In genomic region chr6:5099842-5100241, GRCm38 (mm10) we compare ENCODE assay signal across 15 mouse cellular contexts.
"Had no signal": no experiment of that assay in that cellular context is flagged by ENCODE, and none has a peak within 500 bp of the region (broad histone marks: within the 10 kb centered on the region; RNA-seq: fewer than 3 reads in every experiment).

No protein-coding gene starts in this region.

- H3K9me3 ChIP-seq: hindbrain, embryonic 15.5 days; liver, embryonic 13.5 days; lung, embryonic 15.5 days; megakaryocyte, embryonic 14.5 days; midbrain, embryonic 12.5 days had no signal

- ATAC-seq: inflammation-experienced regulatory T-cells, adult 6 months had no signal

- H3K4me3 ChIP-seq: hindbrain, embryonic 15.5 days; left cerebral cortex, adult 2 months; liver, embryonic 13.5 days; lung, embryonic 15.5 days; megakaryocyte, embryonic 14.5 days; midbrain, embryonic 12.5 days had no signal

- H3K4me1 ChIP-seq: midbrain, embryonic 12.5 days had no signal

- H3K9ac ChIP-seq: hindbrain, embryonic 15.5 days; liver, embryonic 13.5 days; liver, postnatal 0 days; lung, embryonic 15.5 days; midbrain, embryonic 12.5 days had no signal

- H3K4me2 ChIP-seq: hindbrain, embryonic 15.5 days; liver, embryonic 13.5 days; lung, embryonic 15.5 days; midbrain, embryonic 12.5 days had no signal

- H3K36me3 ChIP-seq: hindbrain, embryonic 15.5 days; liver, embryonic 13.5 days; lung, embryonic 15.5 days; midbrain, embryonic 12.5 days had no signal

- H3K27ac ChIP-seq: hindbrain, embryonic 15.5 days; left cerebral cortex, adult 2 months; liver, embryonic 13.5 days; lung, embryonic 15.5 days; macrophage; midbrain, embryonic 12.5 days had no signal

- DNase-seq: kidney, adult 8-10 months; kidney, postnatal 25 days; liver, embryonic 13.5 days; lung, postnatal 14 days; right cerebral cortex, postnatal 14 days; thymus, adult 2 months; thymus, postnatal 25 days had no signal

- H3K27me3 ChIP-seq: hindbrain, embryonic 15.5 days; liver, embryonic 13.5 days; lung, embryonic 15.5 days; megakaryocyte, embryonic 14.5 days; midbrain, embryonic 12.5 days had no signal
